Mouse (Mus musculus): Measurements from ENCODE around the gene Hk1.

Hk1 gene

GRCm38 (mm10) chr10:62319154-62319553 is 60.6 kb downstream of the Hk1 start:
- DNase-seq (ENCODE audit: low spot score), result no peak

GRCm38 (mm10) chr10:62316467-62316866 is 63.2 kb downstream of the Hk1 start:
- DNase-seq (ENCODE audit: low spot score), result no peak

DNA sequence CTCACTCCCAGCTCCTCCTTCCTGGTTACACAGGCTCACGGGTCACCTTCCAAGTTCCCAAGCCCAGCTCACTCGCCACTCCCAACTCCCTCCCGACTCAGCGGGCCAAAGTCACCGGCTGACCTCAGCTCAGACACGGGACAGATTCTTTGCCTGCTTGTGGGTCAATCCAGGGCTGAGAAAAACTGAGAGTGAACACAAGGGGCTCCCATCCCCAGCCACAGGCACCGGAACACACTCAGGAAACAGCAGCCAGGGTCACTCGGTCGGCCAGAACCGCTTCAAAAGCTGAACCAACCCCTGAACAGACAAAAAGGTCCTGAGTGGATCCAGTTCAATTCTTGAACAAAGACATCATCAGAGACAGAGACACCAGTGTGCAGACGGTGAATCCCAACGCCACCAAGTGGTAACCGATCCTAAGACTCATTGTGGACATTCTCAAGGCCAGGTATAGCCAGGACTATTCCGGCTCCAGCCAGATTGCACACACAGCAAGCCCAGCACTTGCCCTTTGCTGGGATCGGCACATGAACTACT is 65.8 kb downstream of the Hk1 start:
- no peak for DNase-seq (ENCODE audit: low spot score)

DNA sequence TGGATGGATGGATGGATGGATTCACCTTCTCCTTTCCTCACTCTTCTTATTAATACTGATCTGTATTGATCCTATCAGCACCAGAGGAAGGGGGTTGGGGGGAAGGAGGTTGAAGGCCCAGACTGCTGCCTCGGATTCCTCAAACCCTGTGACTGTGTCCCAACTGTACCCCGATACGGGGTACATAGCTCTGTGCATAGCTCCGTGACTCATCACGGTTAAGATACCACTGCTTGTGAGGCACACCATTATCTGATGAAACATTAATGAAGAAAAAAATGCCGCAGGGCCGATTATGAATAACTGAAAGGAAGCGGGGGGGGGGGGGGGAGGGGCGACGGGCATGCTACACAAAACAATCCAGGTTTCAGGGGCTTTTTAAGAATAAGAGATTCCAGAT is 66.6 kb downstream of the Hk1 start:
- no peak for DNase-seq (ENCODE audit: low spot score)

GRCm38 (mm10) chr10:62311464-62311863 is 68.2 kb downstream of the Hk1 start:
- no peak for DNase-seq (ENCODE audit: low spot score)

GRCm38 (mm10) chr10:62310259-62311039 is 69.3 kb downstream of the Hk1 start:
- no peak for DNase-seq (ENCODE audit: low spot score)

- DNase-seq (ENCODE audit: low spot score), result no peak
These were observed 70.1 kb downstream of the Hk1 start for GRCm38 (mm10) chr10:62309593-62309992.

DNA sequence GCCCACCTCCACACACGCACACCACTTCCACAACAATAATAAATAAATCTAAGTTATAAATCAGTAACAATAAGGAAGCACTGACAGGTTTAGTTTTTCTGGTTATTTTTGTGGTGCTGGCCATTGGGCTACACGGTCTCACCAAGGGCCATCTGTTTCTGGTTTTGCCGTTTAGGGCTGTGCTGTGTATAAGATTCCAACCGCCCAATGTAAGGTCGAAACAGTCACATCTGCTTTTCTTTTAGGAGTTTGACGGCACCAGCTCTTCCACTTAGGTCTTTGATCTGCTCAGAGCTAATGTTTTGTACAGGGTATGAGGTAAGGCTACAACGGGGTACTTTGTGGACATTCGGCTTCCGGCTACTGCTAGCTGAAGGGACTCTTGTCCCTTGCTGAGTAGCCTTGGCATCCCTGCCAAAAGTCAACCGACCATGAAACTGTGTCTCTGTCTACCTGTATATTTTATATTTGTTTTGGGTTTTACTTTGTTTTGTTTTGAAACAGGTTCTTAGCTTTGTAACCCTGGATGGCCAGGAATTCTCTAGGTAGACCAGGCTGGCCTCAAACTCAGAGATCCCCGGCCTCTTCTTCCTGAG is 70.7 kb downstream of the Hk1 start:
- DNase-seq (ENCODE audit: low spot score), result no peak

- no peak for DNase-seq (ENCODE audit: low spot score)
These were observed 73.2 kb downstream of the Hk1 start for GRCm38 (mm10) chr10:62306483-62306882.

- DNase-seq (ENCODE audit: low spot score), result no peak
These were observed 74.6 kb downstream of the Hk1 start for GRCm38 (mm10) chr10:62305090-62305489.

- DNase-seq (ENCODE audit: low spot score), result no peak
These were observed 79.5 kb downstream of the Hk1 start for GRCm38 (mm10) chr10:62300006-62300827.

DNA sequence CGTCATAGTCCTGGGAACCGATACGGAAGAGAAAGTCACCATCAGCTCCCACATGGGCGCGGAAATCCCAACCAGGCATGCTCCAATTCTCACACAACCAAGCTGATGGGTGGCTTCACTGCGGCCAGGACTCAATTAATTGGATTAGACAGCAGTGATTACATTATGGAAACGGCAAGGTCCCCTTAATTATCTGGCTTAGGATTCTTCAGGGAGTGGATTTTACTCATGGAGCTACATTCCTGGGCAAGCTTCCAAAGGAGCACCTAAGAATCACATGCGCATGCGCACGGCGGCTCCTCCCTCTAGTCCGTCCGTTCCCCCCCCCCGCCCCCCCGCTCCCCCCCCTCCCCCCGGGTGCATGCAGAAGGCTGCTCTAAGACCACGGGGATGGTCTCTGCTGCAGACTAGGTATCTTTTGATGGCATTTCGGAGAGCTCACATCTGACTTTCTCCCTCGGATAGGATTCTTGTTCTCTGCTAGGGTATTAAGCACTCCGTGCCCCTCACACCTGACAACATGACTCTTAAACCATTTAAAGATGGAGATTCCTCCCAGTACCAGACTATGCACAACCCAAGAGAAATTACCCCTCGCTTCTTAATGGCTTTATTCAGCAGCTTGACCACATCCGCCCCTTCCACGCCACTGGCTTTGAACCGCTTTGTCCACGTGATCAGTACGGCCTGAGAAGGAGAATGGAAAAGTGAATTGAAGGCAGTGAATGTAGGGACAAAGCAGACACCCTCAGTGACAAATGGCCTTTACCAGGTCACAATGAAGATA is 83.4 kb downstream of the Hk1 start:
- DNase-seq (ENCODE audit: low spot score), result no peak

DNA sequence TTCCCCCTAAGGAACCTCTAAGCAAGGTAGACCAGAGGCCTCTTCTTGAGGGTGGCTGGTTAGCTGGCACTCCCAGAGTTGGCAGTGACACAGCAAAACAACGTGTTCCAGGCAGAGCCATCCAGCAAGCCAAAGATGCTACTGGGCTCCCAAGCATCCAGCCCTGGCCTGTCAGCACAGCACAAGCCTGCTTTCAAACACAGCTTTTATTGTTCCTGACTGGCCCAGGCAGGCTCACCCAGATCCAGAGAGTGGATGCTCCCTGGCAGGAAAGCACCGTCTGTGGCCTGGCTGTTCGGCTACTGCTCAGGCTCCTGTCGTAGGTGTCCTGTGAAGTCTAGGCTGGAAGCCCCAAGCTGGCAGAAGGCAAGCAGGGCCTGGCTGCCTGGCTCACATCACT is 85.6 kb downstream of the Hk1 start:
- no peak for DNase-seq (ENCODE audit: low spot score)

DNA sequence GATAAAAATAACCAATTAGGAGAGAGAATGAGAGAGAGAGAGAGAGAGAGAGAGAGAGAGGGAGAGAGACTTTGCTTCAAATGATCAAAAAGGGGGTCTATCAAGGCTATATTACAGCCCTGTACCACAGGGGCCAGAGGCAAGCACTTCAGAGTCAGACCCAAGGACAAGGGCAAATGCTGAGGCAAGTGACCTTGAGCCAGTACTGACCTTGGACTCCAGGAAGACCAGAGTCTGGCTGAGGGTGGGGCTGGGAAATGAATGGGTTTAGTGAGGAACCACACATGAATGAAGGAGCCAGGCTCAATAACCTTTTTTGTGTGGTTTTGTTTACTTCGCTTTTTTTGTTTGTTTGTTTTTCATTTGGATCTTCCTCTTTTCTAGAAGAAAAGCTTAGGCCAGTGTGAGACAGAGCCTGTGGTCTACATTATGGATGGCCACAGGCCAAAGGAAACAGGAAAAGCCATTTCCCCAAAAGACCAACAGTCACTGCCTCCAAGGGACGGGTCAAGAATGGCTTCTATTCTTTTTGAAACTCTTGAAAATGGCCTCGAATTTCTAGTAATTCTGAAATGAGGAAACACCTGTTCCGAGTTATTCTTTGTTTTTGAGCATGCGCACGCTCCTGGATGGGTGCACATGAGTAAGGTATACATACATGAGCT is 92.1 kb downstream of the Hk1 start:
- DNase-seq (ENCODE audit: low spot score), result no peak

GRCm38 (mm10) chr10:62283206-62283792 is 96.4 kb downstream of the Hk1 start:
- no peak for DNase-seq (ENCODE audit: low spot score)

- no peak for DNase-seq (ENCODE audit: low spot score)
These were observed 96.9 kb downstream of the Hk1 start for GRCm38 (mm10) chr10:62282782-62283181.

DNA sequence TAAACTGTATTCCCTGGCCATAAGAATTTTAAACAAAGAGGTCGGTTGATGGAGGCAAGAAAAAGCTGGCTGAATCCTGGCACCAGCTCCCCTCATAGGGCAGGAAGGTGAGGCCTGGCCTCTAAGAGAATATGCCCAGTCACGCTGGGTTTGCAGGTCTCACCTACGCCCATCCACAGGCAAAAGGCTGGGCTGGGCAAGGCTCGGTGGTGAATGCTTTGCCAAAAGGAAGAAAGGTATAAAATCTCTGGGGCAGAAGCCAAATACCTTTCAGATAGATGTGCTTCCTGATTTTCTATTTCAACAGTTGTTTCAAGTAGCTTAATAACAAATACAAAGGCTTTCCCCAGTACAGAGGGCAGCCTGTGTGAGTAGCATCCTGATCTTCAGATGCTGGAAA is 100.0 kb downstream of the Hk1 start:
- DNase-seq (ENCODE audit: low spot score), result no peak

DNA sequence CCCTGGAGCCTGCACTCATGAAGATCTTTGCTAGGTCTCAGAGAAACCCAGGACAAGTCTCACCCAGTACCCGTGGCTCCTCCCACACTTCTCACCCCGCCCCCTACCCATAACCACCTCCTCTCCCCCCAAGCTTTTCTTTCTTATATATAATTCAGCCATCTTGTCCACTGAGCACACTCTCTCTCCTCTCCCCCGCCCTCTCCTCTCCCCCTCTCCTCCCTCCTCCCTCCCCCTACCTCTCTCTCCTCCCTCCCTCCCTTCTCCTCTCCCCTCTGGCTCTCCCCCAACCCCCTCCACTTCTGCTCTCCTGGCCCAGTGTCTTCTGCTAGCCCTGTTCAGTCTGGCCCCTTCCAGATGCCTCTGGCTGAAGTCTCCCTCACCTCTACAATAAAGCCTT is 100.6 kb downstream of the Hk1 start:
- DNase-seq (ENCODE audit: low spot score), result no peak

DNA sequence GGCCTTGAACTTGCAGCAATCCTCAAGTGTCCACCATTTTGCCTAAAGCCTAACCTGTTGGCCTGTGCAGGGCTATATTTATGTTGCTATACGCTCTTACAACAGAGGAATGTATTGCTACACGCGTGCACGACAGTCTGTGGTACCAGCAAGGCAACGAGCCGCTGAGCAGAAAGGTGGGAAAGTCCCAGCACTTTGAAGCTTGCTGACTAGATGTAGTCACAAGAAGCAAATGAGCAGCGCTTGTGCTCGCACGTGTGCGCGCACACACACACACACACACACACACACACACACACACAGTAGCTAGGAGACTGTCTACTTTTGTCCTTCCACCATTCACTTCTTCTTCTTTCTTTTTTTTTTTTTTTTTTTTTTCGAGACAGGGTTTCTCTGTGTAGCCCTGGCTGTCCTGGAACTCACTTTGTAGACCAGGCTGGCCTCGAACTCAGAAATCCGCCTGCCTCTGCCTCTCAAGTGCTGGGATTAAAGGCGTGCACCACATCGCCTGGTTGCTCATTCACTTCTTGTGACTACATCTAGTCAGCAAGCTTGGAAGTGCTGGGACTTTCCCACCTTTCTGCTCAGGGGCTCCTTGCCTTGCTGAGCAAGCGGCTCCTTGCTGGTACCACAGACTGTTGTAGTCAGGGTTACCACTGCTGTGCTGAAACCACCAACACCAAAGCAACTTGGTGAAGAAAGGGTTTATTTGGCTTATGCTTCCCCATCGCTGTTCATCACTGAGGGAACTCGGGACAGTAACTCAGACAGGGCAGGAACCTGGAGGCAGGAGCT is 102.0 kb downstream of the Hk1 start:
- no peak for DNase-seq (ENCODE audit: low spot score)

GRCm38 (mm10) chr10:62275235-62275634 is 104.5 kb downstream of the Hk1 start:
- DNase-seq (ENCODE audit: low spot score), result peak; percentile 78
